Mouse (Mus musculus) G1E (cell line): ENCODE results near the gene Actb.

Experiments used
- CTCF ChIP-seq: IDR thresholded peaks from 2 replicates; pipeline ENCODE4 v1.5.1; 2012; ENCODE audit warnings: low read depth, low read length, inconsistent platforms, mixed read lengths
- TAL1 ChIP-seq: conservative IDR thresholded peaks from 2 replicates; pipeline ENCODE4 v1.6.1; 2012; ENCODE audit warnings: low read depth, low read length, inconsistent platforms, mixed read lengths

DNA sequence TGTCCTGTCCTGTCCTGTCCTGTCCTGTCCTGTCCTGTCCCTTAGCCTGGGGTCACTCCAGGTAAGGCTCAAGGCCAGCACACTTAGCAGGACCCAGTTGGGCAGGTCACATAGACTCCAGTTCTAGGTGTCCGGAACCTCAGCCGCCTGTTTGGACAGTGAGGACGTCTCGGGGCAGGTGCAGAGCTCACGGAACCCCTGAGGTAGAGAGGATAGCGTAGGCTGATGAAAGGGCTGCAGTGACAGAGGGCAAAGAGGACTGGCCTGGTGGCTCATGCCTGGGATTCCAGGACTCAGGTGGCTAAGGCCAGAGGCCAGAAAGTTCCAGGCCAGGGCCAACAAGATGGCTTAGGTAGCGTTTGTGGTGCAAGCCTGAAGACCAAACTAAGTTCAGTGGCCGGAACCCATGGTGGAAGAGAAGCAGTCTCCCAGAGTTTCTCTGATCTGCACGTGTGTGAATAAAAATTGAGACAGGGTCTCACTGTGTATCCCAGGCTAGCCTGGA lies 24.7 kb upstream of the Actb start:
- TF ChIP-seq CTCF (no peak), TAL1 (no peak)
